Mouse (Mus musculus) brain, adult 2 months (tissue): ENCODE measurements around the gene Myo1e.

Experiments used
- DNase-seq: peaks from one replicate; pipeline ENCODE4 v3.0.0; 2011; ENCODE audit warnings: low read depth, low spot score

The Myo1e gene

DNA sequence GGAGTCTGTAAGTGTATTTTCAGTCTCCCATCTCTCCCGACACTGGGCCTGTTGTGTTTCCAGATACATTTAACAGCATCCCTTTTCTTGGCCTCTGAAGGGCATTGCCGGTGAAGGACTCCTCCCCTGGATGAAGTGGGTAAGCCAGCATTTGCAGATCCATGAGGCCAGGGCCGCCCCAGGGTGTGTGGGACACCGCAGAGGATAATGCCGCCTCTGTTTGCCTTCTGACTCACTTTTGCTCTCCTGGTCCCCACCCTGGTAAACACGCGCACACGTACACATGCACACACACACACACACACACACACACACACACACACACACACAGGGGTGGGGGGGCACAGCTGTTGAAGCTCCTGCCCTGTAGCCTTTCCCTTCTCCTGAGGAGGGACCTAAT is 74.3 kb downstream of the Myo1e start:
- no peak for DNase-seq

DNA sequence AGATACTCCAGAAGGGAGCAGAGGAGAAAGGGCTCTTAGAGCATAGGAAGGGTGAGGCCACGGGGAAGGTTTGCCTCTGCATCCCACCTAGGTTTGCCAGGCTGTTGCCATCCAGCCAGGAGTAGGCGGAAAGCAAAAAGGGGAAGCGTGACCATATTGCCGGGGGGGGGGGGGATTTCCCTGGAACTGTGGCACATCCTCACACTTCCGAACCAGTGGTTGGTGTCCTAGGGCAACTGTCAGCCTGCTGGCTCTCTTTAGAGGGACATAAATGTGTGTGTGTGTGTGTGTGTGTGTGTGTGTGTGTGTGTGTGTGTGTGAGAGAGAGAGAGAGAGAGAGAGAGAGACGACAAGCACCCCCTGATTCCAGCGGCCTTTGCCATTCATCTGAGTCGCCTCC is 75.0 kb downstream of the Myo1e start:
- DNase-seq: no peak

- DNase-seq: no peak
Measured at GRCm38 (mm10) chr9:70283151-70283550, 76.0 kb downstream of the Myo1e start.

DNA sequence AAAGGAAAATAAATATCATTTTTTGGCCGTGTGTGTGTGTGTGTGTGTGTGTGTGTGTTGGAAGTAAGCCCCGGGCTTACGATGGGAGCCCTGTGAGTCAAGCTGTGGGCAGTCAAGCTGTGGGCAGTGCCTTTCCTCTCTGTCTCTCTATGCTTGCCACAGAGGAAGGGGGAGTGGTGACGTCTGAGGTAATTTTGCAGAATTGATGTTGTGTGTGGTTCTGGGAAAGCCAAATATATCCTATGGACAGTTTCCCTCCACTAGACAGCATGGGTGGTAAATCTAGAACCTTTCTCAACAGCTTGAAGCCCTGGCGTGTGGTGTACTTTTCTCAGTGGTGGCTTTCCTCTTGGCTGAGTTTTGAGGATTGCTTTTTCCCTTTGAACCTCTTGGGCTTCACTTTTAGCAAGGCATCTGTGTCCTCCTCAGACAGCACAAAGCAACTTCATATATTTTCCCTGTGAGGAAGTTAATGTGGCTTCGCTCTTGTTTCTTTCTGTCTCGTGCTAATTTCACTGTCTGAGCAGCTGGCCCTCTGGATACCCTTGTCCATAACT is 77.5 kb downstream of the Myo1e start:
- peak; percentile 79 for DNase-seq

GRCm38 (mm10) chr9:70290785-70291184 is 83.6 kb downstream of the Myo1e start:
- peak; percentile 48 for DNase-seq

- DNase-seq: no peak
Measured at GRCm38 (mm10) chr9:70296916-70297315, 89.8 kb downstream of the Myo1e start.

GRCm38 (mm10) chr9:70298221-70298620 is 91.1 kb downstream of the Myo1e start:
- peak; percentile 91 for DNase-seq

DNA sequence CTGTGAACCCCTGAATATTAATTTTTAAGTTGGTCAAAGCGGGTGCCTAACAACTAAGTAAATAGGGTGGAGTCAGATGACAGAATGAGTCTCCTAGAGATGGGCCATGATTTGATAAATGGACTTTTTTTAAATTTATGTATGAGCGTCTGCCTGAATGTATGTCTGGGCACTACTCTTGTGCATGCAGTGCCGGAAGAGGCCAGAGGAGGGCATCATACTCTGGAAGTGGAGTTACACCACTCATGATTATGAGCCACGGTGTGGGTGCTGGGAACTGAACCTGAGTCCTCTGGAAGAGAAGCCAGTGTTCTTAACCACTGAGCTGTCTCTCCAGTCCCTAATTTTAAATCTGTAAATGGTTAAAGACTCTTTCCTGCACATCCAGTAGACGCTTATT is 93.6 kb downstream of the Myo1e start:
- no peak for DNase-seq

DNA sequence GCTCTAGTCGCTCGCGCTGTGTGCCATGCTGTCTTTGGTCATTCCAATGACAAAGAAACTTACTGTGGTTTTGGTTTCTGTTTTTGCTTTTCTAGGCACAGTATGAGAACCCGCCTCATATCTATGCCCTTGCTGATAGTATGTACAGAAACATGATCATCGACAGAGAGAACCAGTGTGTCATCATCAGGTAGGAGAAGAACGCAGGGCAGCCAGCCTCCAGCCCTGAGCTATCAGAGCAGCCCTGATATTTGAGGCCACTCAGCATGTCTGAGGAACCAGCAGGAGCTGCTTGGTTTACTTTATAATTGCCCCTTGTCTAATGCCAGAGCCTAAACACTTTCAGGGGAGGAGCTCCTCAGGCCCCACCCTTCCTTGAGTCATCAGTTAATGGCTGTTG is 94.4 kb downstream of the Myo1e start:
- no peak for DNase-seq

GRCm38 (mm10) chr9:70304901-70305300 is 97.8 kb downstream of the Myo1e start:
- no peak for DNase-seq

DNA sequence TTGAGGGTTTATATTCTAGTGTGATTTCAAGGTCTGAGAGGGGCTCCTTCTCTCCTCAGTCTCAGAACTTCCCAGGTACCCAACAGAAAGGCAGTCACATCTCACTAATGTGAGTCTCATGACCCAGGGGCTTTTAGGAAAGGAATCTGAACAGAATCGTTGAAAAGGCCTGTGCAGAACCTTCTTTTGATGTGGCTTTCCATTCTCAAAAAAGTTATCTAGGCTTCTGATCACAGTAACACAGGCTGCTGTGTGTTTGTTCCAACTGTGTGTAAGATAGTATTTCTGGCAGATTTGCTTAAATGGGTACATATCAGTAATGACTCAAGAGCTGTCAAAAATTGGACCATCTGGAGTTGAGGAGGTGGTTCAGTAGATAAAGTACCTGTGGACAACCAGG is 102.9 kb downstream of the Myo1e start:
- DNase-seq: no peak

DNA sequence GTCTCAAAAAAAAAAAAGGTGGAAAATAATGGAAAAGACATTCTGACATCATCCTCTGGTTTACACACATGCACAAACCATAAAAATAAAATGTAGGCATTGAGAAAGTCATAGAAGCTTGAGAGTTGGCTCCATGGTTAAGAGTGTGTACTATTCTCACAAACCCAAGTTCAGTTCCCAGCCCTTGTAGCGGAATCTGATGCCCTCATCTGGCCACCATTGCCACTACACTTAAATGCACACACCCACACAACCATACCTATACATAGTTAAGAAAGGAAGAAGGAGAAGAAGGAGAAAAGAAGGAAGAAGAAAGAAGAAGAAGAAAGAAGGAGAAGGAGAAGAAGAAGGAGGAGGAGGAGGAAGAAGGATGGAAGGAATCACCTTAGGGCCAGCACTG is 106.9 kb downstream of the Myo1e start:
- DNase-seq: peak; percentile 52

GRCm38 (mm10) chr9:70315130-70315529 is 108.0 kb downstream of the Myo1e start:
- peak; percentile 20 for DNase-seq

- DNase-seq: peak; percentile 35
Measured at GRCm38 (mm10) chr9:70318601-70319000, 111.5 kb downstream of the Myo1e start.

DNA sequence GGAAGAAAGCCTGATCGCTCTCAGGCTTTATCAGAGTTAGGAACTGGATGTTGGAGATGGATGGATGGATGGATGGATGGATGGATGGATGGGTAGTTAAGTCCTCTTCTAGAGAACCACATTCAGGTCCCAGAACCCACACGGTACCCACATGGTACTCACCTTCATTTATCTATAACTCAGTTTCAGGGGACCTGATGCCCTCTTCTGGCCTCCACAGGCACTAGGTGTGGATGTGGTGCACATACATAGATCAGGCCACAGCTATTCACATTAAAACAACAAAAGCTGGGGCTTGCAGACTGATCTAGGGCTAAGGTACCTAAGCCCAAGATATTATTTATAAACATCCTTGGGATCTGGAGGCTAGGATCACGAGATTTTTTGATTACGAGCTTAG is 117.2 kb downstream of the Myo1e start:
- no peak for DNase-seq

DNA sequence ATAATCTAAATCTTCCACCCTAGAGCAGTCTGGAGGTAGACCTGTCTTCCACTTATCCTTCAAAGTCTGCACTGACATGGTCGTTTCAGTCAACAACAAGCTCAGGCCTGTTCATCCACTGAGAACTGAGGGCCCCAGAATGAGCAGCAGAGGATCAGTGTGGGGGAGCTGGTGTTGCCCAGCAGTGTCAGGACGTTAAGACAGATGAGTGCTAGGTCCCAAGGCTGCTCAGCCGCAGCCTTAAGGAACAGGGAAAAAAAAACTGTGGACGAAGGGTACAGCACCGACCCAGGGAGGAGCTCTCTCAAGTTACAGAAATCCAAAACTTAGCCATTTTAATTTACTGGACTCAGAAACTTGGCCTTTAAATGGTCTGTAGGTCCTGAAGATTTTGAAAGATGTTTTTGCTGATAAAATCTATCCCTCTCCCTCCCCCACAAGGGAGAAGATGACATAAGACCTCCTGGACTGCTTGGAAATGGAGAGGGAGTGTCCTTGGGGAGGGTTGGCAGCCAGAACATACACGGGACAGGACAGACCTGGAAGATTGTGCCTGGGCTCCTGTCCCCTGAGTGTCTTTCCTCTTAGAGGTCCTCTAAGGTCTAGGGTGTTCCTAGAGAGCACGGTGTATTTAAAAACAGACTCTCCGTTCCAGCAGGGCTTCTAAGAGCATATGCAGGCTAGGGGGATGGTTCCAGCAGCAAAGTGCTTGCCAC is 118.9 kb downstream of the Myo1e start:
- DNase-seq: no peak

DNA sequence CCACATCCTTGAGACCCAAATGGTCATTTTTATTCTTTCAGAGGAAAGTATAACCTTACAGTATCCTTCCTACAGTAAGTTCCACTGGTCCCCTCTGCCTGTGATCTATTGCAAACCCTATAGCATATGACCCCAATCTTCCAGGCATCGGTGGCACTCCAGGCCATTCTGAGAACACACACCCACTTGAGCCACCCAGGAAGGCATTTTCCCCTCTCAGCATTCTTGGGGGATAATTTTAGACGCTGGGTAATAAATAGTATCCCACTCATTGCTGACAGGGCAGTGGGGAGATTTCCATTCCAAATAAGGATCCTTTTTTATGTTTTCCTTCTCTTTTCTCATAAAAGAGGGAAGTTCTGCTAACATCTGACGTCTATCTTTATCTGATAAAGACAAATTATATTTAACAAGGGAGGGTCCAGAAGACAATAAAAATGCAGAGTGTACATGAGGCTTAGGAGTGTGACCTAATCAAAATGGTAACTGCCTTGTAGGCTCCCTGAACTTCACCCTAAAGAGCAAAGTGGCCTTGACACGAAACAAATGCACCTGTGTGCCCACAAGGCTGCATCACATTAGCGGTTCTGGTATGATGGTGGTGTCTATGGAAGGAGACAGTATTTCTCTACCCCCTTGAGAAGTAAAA is 121.2 kb downstream of the Myo1e start:
- peak; percentile 35 for DNase-seq

DNA sequence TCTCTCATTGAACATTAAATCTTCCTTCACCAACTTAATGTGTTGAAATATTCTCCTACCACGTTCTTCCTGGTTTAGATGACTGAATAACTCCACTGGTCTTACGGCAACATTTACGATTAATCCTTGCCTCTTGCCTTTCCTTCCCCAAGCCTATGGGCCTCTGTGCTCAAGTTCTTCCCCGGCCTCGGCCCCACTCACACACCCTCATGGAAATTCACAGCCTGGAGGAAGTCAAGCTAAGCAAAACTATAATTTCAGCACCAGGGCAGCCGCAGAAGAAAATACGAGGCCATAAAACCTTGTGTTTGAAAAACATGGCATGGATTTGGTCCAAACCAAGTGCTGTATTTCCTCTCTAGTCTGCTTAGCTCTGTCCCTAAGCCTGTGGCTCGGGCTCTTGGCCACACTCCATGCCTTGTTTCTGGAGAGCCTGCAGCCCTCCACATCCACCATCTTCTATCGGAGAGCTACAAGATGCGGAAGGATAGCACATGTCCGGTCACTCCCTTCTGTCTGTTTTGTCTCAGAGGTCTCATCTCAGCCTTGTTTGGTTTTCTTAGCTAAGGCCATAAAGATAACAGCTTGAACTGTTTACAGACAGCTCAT is 124.7 kb downstream of the Myo1e start:
- DNase-seq: no peak

GRCm38 (mm10) chr9:70338391-70338790 is 131.2 kb downstream of the Myo1e start:
- DNase-seq: peak; percentile 68

- DNase-seq: peak; percentile 50
Measured at GRCm38 (mm10) chr9:70338894-70339293, 131.7 kb downstream of the Myo1e start.

DNA sequence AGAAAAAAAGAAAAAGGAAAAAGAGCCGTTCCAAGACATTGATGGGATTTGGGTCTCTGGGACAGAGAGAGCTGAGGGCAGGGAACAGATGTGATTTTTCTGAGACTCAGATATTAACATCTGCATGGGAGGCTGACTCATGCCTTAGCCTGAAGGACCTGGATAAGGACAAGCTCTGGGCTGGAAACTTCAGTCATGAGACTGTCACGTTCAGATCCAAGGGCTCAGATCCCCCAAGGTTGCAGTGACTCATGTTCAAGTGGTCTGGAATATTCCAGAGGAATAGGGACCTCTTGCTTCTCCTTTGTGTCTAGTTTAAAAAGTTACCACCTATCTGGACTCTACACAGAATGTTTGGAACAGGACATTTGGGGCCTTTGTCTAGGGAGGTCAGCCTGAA is 142.1 kb downstream of the Myo1e start:
- no peak for DNase-seq

- DNase-seq: peak; percentile 19
Measured at GRCm38 (mm10) chr9:70351570-70352277, 144.6 kb downstream of the Myo1e start.
